Mouse (Mus musculus) forebrain, embryonic 14.5 days (tissue): ENCODE data around the gene Pop7. TPM values are rescaled to one million over a fixed set of nuclear protein-coding genes. Genes with fewer than 3 reads are reported as not detected.

Source experiments
- ATAC-seq: fragments of 200-750 bp; cut with Nextera tagmentation; 2 replicates; pipeline ENCODE4 v1.8.0; 2017; ENCODE audit warnings: mild to moderate bottlenecking, moderate library complexity
- DNase-seq: peaks from one replicate; pipeline ENCODE4 v3.0.0-alpha.2; 2015; ENCODE audit warnings: low spot score
- H3K27ac ChIP-seq: fragments of 300-500 bp; sonication (generic); 2 replicates; pipeline ENCODE4 v1.5.1; 2014; ENCODE audit warnings: low read depth, mild to moderate bottlenecking, control low read depth, low read length, moderate library complexity
- H3K27me3 ChIP-seq: fragments of 300-500 bp; sonication (generic); replicated peaks from 2 replicates; pipeline ENCODE4 v1.6.1; 2014; ENCODE audit warnings: low read length, control low read depth, mixed read lengths; ENCODE audit not compliant: control insufficient read depth, insufficient read depth
- H3K36me3 ChIP-seq: fragments of 300-500 bp; sonication (generic); 2 replicates; pipeline ENCODE4 v1.6.1; 2014; ENCODE audit warnings: low read length, control low read depth; ENCODE audit not compliant: control insufficient read depth, insufficient read depth
- H3K4me1 ChIP-seq: fragments of 300-500 bp; sonication (generic); 2 replicates; pipeline ENCODE4 v1.6.1; 2014; ENCODE audit warnings: antibody characterized with exemption, low read length, control low read depth; ENCODE audit not compliant: control insufficient read depth, insufficient read depth
- H3K4me2 ChIP-seq: fragments of 300-500 bp; sonication (generic); 2 replicates; pipeline ENCODE4 v1.6.1; 2014; ENCODE audit warnings: mild to moderate bottlenecking, control low read depth, low read length
- H3K4me3 ChIP-seq: fragments of 300-500 bp; sonication (generic); 2 replicates; pipeline ENCODE4 v1.5.1; 2014; ENCODE audit warnings: low read depth, low read length, control low read depth
- H3K9ac ChIP-seq: fragments of 300-500 bp; sonication (generic); 2 replicates; pipeline ENCODE4 v1.6.1; 2014; ENCODE audit warnings: mild to moderate bottlenecking, low read length, control low read depth, moderate library complexity
- H3K9me3 ChIP-seq: fragments of 300-500 bp; sonication (generic); replicated peaks from 2 replicates; pipeline ENCODE4 v1.6.1; 2016; ENCODE audit warnings: low read length, control low read depth, mixed read lengths; ENCODE audit not compliant: control insufficient read depth
- WGBS: fragments of 180-500 bp; shearing (Covaris S2); extraction: QIAGEN DNeasy Blood & Tissue Kit; methylation state at CpG from one replicate; pipeline ENCODE4 v1.1.7; 2014; 5-methylcytosine and 5-hydroxymethylcytosine counted together
- microRNA-seq: library from miRNA; unstranded; fragments of <30 nt; microRNA quantifications from one replicate; pipeline ENCODE4, GENCODE M21; 2016
- polyA plus RNA-seq: library from polyadenylated mRNA; unstranded; fragments of >200 nt; fragmentation: Nextera tagmentation; extraction: Ambion mirVana; gene quantifications from 2 replicates; pipeline ENCODE4 v1.2.1, GENCODE M21; 2014

The Pop7 gene
- polyA plus RNA-seq, 1 experiment from 2014 or later: 98.0 TPM

DNA sequence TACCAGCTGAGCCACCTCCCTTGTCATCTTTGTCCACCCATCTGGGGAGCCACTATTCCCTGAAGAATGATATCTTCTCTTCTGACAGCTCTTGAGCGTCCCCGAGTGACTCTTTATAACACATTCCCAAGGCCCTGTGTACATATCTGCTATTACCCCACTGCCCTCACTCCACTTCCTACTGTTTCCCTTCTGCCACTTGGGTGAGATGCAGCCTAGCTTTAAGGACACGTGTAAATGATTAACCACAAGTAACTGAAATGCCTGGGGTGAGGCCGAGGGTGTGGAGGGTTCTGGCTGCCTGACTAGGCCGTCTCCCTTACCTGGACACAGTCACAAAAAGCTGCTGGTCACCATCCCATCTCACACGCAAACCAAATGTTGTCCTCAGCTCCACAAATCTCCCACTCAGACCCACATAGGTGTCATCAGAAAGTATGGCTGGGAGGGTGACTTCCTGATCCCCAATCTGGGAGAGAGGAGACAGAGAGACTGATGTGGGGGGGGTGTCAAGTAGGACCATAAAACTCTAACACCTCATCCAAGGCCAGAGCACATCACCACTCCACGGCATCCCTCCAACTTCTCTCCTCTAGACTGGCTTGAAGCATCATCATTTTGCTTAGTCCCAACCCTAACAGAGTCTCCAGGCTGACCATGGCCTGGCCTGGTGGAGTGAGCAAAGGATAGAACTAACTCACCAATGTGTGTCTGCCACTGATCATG lies 46.3 kb downstream of the Pop7 start:
- ATAC-seq (no peak), DNase-seq (no peak)
- Histone ChIP-seq H3K9me3 (no peaks in the 10 kb centered on the region), H3K27ac (no peak overlapping the region), H3K36me3 (no peaks in the 10 kb centered on the region), H3K27me3 (no peaks in the 10 kb centered on the region), H3K4me3 (no peak overlapping the region), H3K9ac (no peak overlapping the region), H3K4me2 (no peak overlapping the region), H3K4me1 (no peaks in the 10 kb centered on the region)
- 83% methylated on average over 7 of the region's 7 CpGs for WGBS

DNA sequence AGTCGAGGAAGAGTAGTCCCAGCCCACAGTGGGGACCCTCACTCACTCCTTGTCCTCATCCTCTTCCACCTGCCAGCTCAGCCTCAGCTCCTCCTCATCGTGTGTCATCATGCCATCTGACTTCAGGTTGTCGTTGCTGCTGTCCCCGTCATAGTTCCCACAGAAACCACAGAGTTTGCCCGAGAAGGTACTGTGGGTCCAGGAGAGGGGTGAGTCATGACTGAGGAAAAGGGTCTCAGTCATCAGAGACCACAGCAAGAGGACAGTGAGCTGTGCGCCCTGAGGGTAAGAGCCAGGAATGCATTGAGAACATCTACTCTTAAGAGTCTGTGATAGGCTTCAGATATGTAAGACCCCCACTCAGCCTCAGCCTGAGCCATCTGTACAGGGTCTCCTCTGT lies 47.1 kb downstream of the Pop7 start:
- DNase-seq: no peak
- Histone ChIP-seq H3K36me3 (no peaks in the 10 kb centered on the region), H3K27me3 (no peaks in the 10 kb centered on the region), H3K4me3 (no peak overlapping the region), H3K4me1 (no peaks in the 10 kb centered on the region), H3K4me2 (no peak overlapping the region), H3K27ac (no peak overlapping the region), H3K9ac (no peak overlapping the region), H3K9me3 (no peaks in the 10 kb centered on the region)
- ATAC-seq: no peak
- 85% methylated on average over 6 of the region's 6 CpGs for WGBS

Small RNA genes within 50 kb of the gene (microRNA-seq; reads per million reads assigned to microRNA genes)
- gene Mir6418: 0.66 reads per million

Other genes with a start within 250 kb of the Pop7 start
- 6.9 and 10.9 TPM in 2 replicates for gene Ache, start 215.0 kb downstream of the Pop7 start, polyA plus RNA-seq
- gene Ufsp1, start 207.9 kb downstream of the Pop7 start, polyA plus RNA-seq: 9.8 and 10.3 TPM in 2 replicates
- 78.9 and 95.2 TPM in 2 replicates for gene Srrt, start 194.8 kb downstream of the Pop7 start, polyA plus RNA-seq
- gene Trip6, start 188.1 kb downstream of the Pop7 start, polyA plus RNA-seq: 18.2 and 18.4 TPM in 2 replicates
- 6.2 and 9.9 TPM in 2 replicates for gene Slc12a9, start 168.9 kb downstream of the Pop7 start, polyA plus RNA-seq
- gene Ephb4, start 152.4 kb downstream of the Pop7 start, polyA plus RNA-seq: 6.2 and 8.0 TPM in 2 replicates
- gene Zan, start 25.5 kb downstream of the Pop7 start, polyA plus RNA-seq: 0.04 and 0.05 TPM in 2 replicates
- gene Gigyf1, start 16.0 kb upstream of the Pop7 start, polyA plus RNA-seq: 11.5 and 13.0 TPM in 2 replicates
- gene Epo, start 30.7 kb upstream of the Pop7 start, polyA plus RNA-seq: not detected in 2 replicates
- gene Gnb2, start 31.0 kb upstream of the Pop7 start, polyA plus RNA-seq: 598 and 644 TPM in 2 replicates
- 184 and 201 TPM in 2 replicates for gene Actl6b, start 51.0 kb upstream of the Pop7 start, polyA plus RNA-seq
- 1.8 and 1.9 TPM in 2 replicates for gene Tfr2, start 67.3 kb upstream of the Pop7 start, polyA plus RNA-seq
- 44.4 and 58.4 TPM in 2 replicates for gene Mospd3, start 98.5 kb upstream of the Pop7 start, polyA plus RNA-seq
- 10.5 and 12.3 TPM in 2 replicates for gene Pcolce, start 111.3 kb upstream of the Pop7 start, polyA plus RNA-seq
- 0.10 TPM in 1 of 2 replicates, not detected in the other for gene Fbxo24, start 126.5 kb upstream of the Pop7 start, polyA plus RNA-seq
- gene Lrch4, start 126.6 kb upstream of the Pop7 start, polyA plus RNA-seq: 12.3 and 12.4 TPM in 2 replicates
- 4.6 and 6.6 TPM in 2 replicates for gene Gm20605, start 126.7 kb upstream of the Pop7 start, polyA plus RNA-seq
- 1.5 and 4.6 TPM in 2 replicates for gene Sap25, start 138.8 kb upstream of the Pop7 start, polyA plus RNA-seq
- not detected in 2 replicates for gene Irs3, start 143.2 kb upstream of the Pop7 start, polyA plus RNA-seq
- gene Agfg2, start 182.2 kb upstream of the Pop7 start, polyA plus RNA-seq: 10.4 and 11.8 TPM in 2 replicates
- 13.8 and 14.5 TPM in 2 replicates for gene Nyap1, start 239.1 kb upstream of the Pop7 start, polyA plus RNA-seq
- gene Tsc22d4, start 243.2 kb upstream of the Pop7 start, polyA plus RNA-seq: 52.3 and 62.1 TPM in 2 replicates